Mouse (Mus musculus) spleen, postnatal 14 days (tissue): Measurements from ENCODE around the gene Rnf224.
A peak's percentile ranks its signal among the peaks of the same experiment; 100 is the strongest.

Experiments
- DNase-seq, 2 experiments: peaks; one replicate each; pipeline ENCODE4 v3.0.0; 2021 to 2022; ENCODE audit warnings: low spot score in 2 of 2

Rnf224 gene

DNA sequence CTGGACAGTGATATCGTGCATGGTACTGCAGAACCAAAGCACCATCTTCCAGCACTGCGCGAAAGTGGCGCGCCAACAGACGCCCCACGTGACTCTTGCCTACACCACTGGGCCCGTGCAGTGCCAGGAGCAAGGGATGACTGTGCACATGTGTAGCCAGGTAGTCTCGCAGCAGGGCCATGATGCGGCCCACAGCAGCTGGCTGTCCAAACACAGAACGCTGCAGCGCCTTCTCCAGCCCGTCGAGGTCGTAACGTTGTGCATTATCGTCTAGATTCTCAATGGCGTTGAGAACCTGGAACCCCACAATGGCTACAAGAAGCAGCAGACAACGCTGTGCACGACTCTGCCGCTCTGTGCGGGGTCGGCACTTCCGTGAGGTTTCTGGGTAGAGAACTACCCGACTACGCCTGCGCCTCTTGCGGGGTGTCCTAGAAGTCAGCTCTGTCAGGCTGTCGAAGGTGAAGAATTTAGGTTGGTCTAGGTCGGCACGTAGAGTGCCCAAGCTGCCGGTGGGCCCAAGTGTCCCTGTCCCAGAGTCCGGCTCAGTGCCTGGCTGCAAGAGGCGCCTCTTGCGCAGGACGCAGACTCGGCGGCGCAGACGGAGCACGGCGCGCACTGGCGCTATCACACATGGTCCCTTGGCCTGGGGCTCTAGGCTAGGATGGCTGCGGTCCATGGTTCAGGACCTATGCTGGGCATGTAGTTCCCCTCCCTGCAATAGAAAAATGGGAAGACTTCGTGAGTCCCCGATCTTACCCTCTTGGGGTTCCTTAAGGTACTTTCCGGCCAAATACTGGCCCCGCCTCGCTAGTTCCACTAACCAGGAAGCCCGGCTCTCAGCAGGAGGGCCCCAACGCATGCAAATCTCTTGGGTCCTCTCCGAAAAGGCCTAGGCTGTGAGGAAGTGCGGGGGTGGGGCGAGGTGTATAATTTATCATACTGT is 41.1 kb downstream of the Rnf224 start:
- DNase-seq: peak; percentile 62 to 76

DNA sequence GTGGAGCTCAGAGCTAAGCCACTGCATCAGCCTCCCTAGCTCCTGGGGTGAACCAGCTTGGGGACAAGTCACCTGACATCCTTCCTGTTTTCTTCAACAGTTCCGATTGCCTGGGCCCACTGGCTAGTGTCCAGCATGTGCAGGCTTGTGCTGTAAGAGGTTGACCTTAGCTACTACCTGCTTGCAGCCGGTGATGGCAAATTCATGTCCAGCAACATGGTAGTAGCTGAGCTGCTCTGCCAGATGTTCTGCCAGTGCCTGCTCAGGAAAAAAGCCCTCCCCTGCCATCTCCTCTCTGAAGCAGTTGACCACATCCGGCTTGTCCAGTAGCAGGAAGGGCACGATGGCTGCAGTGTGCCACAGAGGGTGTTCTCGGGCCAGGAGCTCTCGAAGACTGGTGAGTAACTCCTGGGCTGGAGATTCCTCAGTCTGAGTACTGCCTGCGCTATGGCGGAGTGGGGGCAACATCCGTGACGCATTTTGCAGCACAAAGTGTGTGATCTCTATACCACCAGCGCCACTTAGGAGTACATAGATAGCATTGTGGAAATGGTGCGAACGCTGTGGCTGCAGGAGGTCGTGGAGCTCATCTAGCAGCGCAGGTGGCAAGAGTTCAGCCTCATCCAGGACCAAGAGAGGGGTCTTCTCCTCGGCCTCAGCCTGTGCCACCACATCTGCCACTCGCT is 42.0 kb downstream of the Rnf224 start:
- peak in 1 of 2 experiments; percentile 17 for DNase-seq

DNA sequence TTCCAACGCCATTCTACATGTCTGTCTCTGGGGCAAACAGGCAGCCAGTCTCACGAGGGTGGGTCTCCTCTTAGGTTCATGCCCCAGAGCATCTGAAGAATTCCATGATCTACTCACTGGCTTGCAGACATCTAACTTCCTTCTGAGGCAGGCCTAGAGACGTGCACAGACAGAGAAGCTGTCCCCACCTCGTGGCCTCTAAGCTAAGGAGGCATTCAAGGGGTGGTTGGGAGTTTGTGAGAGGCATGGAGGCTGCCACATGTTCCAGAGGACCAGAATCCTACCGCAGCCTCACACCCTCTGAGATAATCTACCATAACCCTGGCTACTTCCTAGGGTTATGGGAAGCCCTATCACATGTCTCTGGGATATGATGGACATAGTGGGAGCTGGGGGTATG is 42.6 kb downstream of the Rnf224 start:
- no peak for DNase-seq

DNA sequence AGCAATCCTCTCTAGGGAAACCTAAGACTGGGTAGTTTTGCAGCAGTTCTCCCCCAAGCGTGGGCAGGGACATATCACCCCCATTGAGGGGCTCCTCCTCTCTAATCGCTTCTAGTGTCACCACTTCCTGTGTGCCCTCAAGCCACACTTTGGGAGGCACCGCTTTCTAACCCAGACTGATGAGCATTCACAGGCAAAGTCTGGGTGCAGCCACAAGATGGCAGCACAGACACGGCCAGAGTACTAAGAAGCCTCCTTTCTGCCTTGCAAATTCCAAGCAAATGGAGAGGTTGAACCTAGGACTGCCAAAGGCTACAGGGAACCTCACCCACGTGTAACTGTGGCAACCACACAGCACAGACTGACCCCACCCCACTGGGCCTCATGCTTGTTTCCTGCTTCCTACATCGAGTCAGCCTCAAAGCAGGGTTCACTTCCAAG is 43.2 kb downstream of the Rnf224 start:
- DNase-seq: peak; percentile 61 to 76

DNA sequence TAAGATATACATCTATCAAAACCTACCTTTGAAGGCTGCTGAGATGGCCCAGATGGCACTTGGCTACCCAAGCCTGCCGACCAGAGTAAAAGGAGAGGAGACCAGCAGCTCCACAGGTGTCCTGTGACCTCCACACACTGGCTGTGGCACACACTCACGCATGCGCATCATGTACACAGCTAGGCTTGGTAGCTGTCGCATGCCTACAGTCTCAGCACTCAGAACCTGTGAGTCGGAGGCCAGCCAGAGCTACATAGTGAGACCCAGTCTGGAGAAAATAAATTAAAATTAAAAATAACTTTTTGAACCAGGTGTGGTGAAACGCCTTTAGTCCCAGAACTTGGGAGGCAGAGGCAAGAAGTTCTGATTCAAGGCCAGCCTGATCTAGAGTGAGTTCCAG is 48.7 kb downstream of the Rnf224 start:
- DNase-seq: no peak

DNA sequence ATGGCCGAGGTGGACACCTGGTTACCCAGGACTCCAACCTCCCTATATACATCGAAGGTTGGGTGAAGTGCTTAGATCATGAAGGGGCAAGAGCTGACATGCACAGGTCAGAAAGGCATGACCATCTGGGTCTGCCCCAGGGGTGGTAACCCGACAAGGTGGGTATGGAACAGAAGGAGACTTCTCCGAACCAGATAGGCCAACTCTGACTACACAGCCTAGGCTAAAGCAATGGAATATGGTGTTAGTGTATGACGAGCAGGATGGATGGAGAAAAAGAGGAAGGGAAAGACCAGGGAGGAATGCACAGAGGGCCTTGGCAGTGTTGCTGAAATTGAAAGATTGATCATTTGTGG is 50.0 kb downstream of the Rnf224 start:
- no peak for DNase-seq

DNA sequence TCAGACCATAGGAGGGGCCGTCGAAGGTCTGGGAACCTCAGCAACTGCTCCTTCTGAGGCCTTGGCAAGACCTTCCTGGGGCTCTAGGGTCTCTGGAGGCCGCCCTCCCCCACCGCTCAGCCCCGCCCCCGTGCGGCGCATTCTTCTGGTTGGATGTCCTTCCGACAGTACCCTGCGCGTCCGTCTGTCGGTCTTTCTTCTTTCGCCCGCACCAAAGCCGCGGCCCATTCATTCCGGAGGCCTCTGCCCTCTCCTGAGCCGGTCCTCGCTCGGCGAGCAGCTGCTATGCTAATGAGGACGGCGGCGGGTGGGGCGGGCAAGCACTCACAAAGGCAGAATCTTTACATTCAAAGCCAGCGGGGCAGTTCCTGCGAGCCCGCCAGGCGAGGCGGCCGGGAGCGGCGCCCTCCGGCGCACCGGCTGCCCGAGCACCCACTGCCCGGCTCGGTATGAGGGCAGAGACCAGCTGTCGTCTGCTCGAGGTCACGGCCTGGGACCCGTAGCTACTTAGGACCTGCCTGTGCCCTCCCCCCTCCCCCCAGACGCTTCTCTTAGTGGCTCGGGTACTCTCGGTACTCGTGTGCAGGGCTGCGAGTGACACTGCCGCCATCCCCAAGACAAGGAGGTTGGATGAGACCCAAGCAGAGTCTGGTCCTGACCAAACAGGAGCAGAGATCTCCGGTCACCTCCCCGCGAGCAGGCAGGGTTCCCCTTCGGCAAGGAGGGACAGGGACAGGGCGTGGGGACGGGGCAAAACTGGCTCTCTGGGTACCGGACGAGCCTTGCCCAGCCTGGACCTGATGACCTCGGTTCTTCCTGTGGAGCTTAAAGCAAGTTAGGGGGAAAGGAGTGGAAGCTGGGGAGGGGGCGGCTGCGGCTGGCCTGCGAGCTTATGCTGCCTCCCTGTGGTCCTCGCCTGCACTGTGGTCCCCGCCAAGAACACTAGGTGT is 50.7 kb downstream of the Rnf224 start:
- DNase-seq: peak; percentile 30 to 36

DNA sequence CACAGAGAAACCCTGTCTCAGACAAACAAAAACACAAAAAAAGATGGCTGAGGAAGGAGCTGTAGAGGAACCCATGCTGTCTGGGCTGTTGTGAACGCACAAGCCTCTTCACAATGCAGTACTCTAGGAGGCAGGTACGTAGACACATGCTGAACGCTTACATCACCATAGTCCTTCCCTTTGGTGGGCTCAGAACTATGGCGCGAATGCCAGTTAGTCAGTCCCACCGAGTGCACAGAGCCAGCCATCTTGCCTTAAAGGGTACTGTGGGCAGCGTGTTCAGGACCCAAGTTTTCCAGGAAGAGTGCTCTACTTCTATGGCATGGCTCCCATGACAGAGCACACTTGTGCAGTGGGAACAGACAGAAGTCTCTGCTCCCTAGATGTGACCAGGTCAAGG is 52.1 kb downstream of the Rnf224 start:
- DNase-seq: no peak
